30 mouse cellular contexts compared by ENCODE assay signal in genomic region chr1:36479903-36480899, GRCm38 (mm10). TPM values are rescaled to one million over a fixed set of nuclear protein-coding genes. Genes with fewer than 3 reads are reported as not detected.
DNase-seq lines count a peak whose midpoint lies in the region; ATAC-seq and TF ChIP-seq lines count a peak whose summit lies in the region.
"Had no signal": no experiment of that assay in that cellular context is flagged by ENCODE, and none has a peak within 500 bp of the region (broad histone marks: within the 10 kb centered on the region; RNA-seq: fewer than 3 reads in every experiment).

No protein-coding gene starts in this region.

- TF ChIP-seq CTCF in layer of hippocampus, adult 2 months (conservative IDR thresholded peaks at IDR 0.05), result no peak

- peak; percentile 59 for ATAC-seq in lung, embryonic 16.5 days (ENCODE audit: low read depth)
- ATAC-seq: activated CD4-positive, CD25-positive, alpha-beta regulatory T cell, adult 4 months; hindbrain, embryonic 16.5 days; intestine, embryonic 15.5 days; midbrain, embryonic 13.5 days had no signal

- no peak overlapping the region for H3K9ac ChIP-seq in lung, embryonic 16.5 days (ENCODE audit: low read length)
- H3K9ac ChIP-seq: embryonic facial prominence, embryonic 13.5 days; forebrain, embryonic 12.5 days; intestine, embryonic 15.5 days; liver, embryonic 13.5 days; lung, embryonic 14.5 days; midbrain, embryonic 13.5 days had no signal

- no peaks in the 10 kb centered on the region for H3K27me3 ChIP-seq in lung, embryonic 16.5 days (ENCODE audit: control insufficient read depth, insufficient read depth, low read depth, low read length)
- H3K27me3 ChIP-seq: CH12.LX; embryonic facial prominence, embryonic 13.5 days; forebrain, embryonic 12.5 days; intestine, embryonic 15.5 days; liver, embryonic 13.5 days; midbrain, embryonic 13.5 days had no signal

- peaks cover 30% of the 10 kb centered on the region for H3K4me1 ChIP-seq in lung, embryonic 16.5 days (replicated peaks; ENCODE audit: control insufficient read depth, insufficient read depth, low read length)

- 67% methylated on average over 12 of the region's 12 CpGs for WGBS in lung, embryonic 16.5 days

- no peak overlapping the region for H3K4me2 ChIP-seq in lung, embryonic 16.5 days (ENCODE audit: low read depth, low read length)
- H3K4me2 ChIP-seq: embryonic facial prominence, embryonic 13.5 days; forebrain, embryonic 12.5 days; intestine, embryonic 15.5 days; liver, embryonic 13.5 days; lung, embryonic 14.5 days; midbrain, embryonic 13.5 days had no signal

- DNase-seq in cerebellum, adult 9-10 months, result peak; percentile 65
- no peak for DNase-seq in cerebellum, adult 8-10 months
- no peak for DNase-seq in lung, postnatal 14 days
- peak; percentile 65 for DNase-seq in cerebellum, adult 9-11 months
- peak; percentile 90 for DNase-seq in retina, postnatal 1 day
- DNase-seq in layer of hippocampus, adult 2 months (ENCODE audit: low spot score in 2 of 2), result no peak
- DNase-seq: adrenal gland, adult 8-10 months; B cell, adult 2 months; kidney, adult 8-10 months; layer of hippocampus, adult 9-11 months; liver, embryonic 13.5 days; lung, embryonic 14.5 days; right cerebral cortex, postnatal 4 days; thymus, postnatal 25 days had no signal

- H3K36me3 ChIP-seq in lung, embryonic 16.5 days (ENCODE audit: control insufficient read depth, insufficient read depth, low read length), result no peaks in the 10 kb centered on the region
- H3K36me3 ChIP-seq: embryonic facial prominence, embryonic 13.5 days; forebrain, embryonic 12.5 days; hindbrain, embryonic 10.5 days; liver, embryonic 13.5 days; midbrain, embryonic 13.5 days had no signal

- H3K9me3 ChIP-seq in lung, embryonic 16.5 days (ENCODE audit: control insufficient read depth, low read length), result no peaks in the 10 kb centered on the region
- H3K9me3 ChIP-seq: embryonic facial prominence, embryonic 13.5 days; forebrain, embryonic 12.5 days; G1E; hindbrain, embryonic 10.5 days; intestine, embryonic 15.5 days; liver, embryonic 13.5 days; midbrain, embryonic 13.5 days had no signal

- H3K4me3 ChIP-seq in lung, embryonic 16.5 days (ENCODE audit: low read length), result no peak overlapping the region
- H3K4me3 ChIP-seq in layer of hippocampus, adult 2 months, result no peak overlapping the region
- H3K4me3 ChIP-seq: embryonic facial prominence, embryonic 13.5 days; erythroblast, embryonic 14.5 days; forebrain, embryonic 12.5 days; hindbrain, embryonic 10.5 days; intestine, embryonic 15.5 days; left cerebral cortex, adult 2 months; liver, embryonic 13.5 days; midbrain, embryonic 13.5 days had no signal

- H3K27ac ChIP-seq in lung, embryonic 16.5 days (ENCODE audit: low read length), result peak overlapping the region; percentile 30
- H3K27ac ChIP-seq in layer of hippocampus, adult 2 months, result no peak overlapping the region
- H3K27ac ChIP-seq: embryonic facial prominence, embryonic 13.5 days; forebrain, embryonic 12.5 days; hindbrain, embryonic 10.5 days; intestine, embryonic 15.5 days; left cerebral cortex, adult 2 months; liver, embryonic 13.5 days; midbrain, embryonic 13.5 days had no signal

RNA-seq across cellular contexts. Expression of gene Cnnm4, which starts 8.8 kb away (rescaled TPM):
- 12.3 and 13.0 TPM in 2 replicates for polyA plus RNA-seq in lung, embryonic 16.5 days (2015; fragmentation: Nextera tagmentation; extraction: Ambion mirVana)
- 10 to 100 TPM; 16.9 to 17.2 TPM for total RNA-seq in layer of hippocampus, adult 2 months (2021)

RNA-seq across cellular contexts. Expression of gene Cnnm3, which starts 31.5 kb away (rescaled TPM):
- 3.5 and 4.4 TPM in 2 replicates for polyA plus RNA-seq in lung, embryonic 16.5 days (2015; fragmentation: Nextera tagmentation; extraction: Ambion mirVana)
- 10 to 100 TPM; 33.1 to 38.1 TPM for total RNA-seq in layer of hippocampus, adult 2 months (2021)

RNA-seq across cellular contexts. Expression of gene Lman2l, which starts 35.1 kb away (rescaled TPM):
- polyA plus RNA-seq in lung, embryonic 16.5 days (2015; fragmentation: Nextera tagmentation; extraction: Ambion mirVana), result 45.6 and 48.5 TPM in 2 replicates
- total RNA-seq in layer of hippocampus, adult 2 months (2021), result 10 to 100 TPM; 73.2 to 77.2 TPM

RNA-seq across cellular contexts. Expression of gene Ankrd23, which starts 56.5 kb away (rescaled TPM):
- polyA plus RNA-seq in lung, embryonic 16.5 days (2015; fragmentation: Nextera tagmentation; extraction: Ambion mirVana), result 17.9 and 20.0 TPM in 2 replicates
- 10 to 100 TPM in 1 of 2 experiments, 1 to 10 TPM in 1; 6.8 to 10.3 TPM for total RNA-seq in layer of hippocampus, adult 2 months (2021)

RNA-seq across cellular contexts. Expression of gene Gm42417, which starts 59.0 kb away (rescaled TPM):
- 0.29 TPM in 1 of 2 replicates, not detected in the other for polyA plus RNA-seq in lung, embryonic 16.5 days (2015; fragmentation: Nextera tagmentation; extraction: Ambion mirVana)
- total RNA-seq in layer of hippocampus, adult 2 months (2021), result not detected
- total RNA-seq: adrenal gland, adult 8-10 months; G1E; left cerebral cortex, adult 2 months; left cerebral cortex, postnatal 36 days; megakaryocyte, adult 5-6 weeks had no signal
- polyA plus RNA-seq: embryonic facial prominence, embryonic 13.5 days; erythroblast, embryonic 14.5 days; heart, embryonic 16.5 days; liver, embryonic 13.5 days; lung, embryonic 14.5 days; midbrain, embryonic 13.5 days; stomach, embryonic 14.5 days had no signal

Comparison
In these comparisons a context has a peak if more than half of its experiments do, and no peak if none do; other contexts are left out.
1. DNase-seq: peak in cerebellum, adult 9-10 months (single experiment), cerebellum, adult 9-11 months (single experiment) and retina, postnatal 1 day (single experiment); none in cerebellum, adult 8-10 months (single experiment), lung, postnatal 14 days (single experiment) and layer of hippocampus, adult 2 months (0 of 2).